Mouse (Mus musculus) left cerebral cortex, adult 9 months (tissue): ENCODE results near the gene C1qa.
A peak's percentile ranks its signal among the peaks of the same experiment; 100 is the strongest.

ENCODE experiments used
- DNase-seq, 2 experiments: peaks; one replicate each; pipeline ENCODE4 v3.0.0; 2022; ENCODE audit warnings: low spot score in 2 of 2

Gene C1qa

DNA sequence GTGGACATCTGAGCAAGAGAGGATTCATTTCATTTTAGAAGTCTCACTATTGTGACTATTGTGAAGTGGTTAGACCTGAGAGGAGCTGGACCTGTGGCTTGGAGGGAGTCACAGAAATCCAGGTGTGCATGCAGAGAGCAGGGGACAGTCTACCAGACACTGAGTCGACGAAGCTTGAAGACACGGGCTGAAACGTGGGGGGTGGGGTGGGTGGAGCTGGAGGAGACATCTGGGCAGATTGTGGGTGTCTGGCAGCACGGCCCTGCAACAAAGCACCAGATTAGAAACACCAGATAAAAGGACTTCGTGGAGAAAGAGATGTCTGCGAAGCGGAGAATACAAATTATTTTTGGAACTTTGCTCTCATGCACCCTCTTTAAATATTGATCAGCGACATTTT is 35.1 kb downstream of the C1qa start:
- DNase-seq: no peak

DNA sequence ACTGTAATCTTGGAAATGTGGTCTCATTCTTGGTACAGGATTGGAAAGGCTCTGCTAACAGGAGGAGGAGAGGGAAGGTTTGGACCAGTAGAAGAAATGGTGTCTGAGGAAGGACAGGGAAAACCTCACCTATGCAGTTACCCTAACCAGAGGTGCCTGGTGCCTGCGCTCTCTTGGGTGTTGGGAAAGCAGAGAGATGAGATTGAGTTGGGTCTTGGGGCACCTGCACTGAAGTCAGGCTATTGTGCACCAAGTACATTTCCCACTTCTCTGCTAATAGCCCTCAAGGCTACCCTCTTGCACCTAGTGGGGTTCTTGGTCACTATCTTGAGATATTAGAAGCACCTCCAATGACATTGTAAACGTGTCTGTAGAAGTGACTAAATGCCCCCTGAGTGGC is 36.2 kb downstream of the C1qa start:
- no peak for DNase-seq

DNA sequence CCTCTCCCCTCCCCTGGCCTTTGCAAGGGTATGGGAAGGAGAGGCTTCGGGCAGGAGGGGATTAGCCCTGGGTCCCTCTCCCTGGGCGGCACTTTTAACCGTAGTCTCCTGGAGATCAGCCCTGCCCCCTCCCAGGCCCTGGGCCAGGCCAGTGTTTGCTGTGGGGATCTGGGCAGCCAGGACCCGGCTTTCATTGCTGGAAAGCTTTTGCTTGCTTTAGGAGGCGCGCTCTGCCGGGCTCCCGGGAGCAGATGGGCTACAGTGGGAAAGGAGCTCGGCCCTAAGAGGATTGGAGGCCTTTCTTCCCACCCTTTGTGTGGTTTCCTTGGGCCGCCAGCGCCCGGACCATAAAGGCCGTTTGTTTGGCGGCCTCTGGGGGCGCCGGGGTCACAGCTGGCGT is 36.8 kb downstream of the C1qa start:
- DNase-seq: no peak

DNA sequence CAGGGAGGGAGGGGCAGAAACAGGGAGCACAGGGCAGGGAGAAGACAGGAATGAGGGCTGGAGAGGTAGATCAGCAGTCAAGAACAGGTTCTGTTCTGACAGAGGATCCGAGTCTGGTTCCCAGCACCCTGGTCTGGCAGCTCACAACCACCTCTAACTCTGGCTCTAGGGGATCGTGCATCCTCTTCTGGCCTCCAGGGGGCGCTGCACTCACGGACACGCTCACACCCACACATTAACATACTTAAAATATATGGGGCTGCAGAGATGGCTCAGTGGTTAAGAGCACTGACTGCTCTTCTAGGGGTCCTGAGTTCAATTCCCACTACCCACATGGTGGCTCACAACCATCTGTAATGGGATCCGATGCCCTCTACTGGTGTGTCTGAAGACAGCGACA is 38.6 kb downstream of the C1qa start:
- DNase-seq: no peak

DNA sequence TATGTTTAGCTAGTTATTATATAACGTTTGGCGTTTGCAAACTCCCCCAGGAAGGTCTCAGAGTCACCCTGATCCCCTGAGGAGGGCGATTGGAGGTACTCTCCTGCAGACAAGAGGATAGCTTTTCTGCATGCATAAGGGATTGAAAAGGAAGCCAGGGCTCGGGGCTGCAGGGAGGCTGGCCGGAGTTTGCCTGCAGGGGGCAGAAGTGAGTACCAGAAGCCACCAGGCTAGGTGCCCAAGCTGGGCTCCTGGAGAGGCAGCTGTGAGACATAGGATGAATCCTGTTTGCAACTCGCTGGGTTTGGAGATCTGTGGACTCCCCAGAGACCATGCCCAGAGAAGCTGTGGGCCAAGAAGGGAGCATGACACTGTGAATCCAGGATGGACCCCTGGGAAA is 43.5 kb downstream of the C1qa start:
- peak in 1 of 2 experiments; percentile 48 for DNase-seq

DNA sequence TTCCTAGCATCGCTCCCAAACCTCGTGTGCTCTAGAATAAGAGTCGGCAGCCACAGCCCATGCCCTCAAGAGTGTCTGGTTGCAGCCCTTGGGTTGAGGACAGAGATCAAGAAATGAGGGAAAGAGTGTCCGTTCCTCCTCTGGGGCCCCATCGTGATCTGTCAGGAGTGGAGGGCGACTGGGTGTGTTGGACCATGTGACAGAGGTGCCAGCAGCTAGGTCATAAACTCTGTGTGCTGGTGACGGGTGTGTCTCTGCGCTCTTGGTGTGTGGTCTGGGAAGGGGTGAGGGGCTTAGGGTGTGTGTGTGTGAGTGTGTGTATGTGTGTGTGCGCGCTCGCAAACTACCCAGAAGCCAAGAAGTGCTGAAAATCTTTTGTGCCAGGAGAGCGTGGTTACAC is 45.6 kb downstream of the C1qa start:
- DNase-seq: no peak

DNA sequence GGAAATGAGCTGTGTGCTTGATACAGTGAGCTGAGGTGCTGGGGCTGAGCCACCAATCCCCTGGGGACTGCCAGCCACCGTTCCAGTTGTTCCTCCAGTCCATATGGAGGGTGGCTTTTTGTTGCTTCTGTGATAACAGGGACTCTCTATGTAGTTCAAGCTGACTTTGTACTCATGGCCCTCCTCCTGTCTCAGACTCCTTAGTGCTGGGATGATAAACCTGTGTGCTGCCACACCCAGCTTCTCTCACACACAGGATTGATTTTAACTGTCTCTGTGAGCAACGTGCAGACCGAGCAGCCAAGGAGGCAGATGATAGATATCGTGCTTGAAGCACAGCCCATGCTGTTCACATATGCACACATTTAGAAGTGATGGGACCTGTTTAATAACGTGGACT is 46.5 kb downstream of the C1qa start:
- no peak for DNase-seq

DNA sequence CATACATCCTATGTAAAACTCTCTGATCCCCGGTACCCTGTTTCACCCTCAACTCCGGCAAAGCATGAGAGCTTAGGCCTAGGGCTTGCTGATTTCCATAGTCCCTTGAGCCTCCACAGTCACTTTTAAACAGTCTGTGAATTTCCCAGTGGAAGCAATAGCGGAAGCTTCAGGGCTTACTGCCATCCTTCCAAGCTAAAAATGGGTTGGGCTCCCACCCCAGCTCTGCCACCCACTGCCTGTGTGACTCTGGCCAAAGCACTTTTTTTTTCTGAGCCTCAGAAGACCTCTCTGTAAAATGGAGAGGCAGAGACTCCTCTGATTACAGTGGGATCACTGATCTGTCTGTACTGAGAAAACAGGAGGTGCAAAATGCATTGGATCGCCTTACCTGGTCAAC is 50.0 kb downstream of the C1qa start:
- peak in 1 of 2 experiments; percentile 32 for DNase-seq

DNA sequence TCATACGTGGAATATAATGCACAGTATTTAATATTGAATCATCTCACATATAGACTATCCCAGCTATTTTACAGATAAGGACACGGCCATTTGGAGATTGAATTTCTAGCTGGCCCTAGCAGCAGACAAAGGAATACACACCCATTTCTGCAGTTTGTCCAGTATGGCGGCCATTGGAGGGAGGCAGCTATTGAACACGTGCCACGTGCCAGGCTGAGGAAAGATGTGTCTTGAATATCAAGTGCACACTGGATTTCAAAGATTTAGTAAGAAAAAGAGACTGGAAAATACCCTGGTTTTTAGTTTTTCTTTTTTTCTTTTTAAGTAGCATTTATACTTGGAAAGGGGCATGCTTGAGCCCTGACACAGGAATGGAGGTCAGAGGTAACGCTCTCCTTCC is 51.4 kb downstream of the C1qa start:
- no peak for DNase-seq
